Mouse (Mus musculus) cerebellum, adult 8-10 months (tissue): ENCODE data around the gene Car11.
"Not testable (repeated sequence)": the region's sequence is repeated elsewhere in the genome, so short reads cannot be mapped to it uniquely, and the experiment has no call there.

Experiments
- DNase-seq: peaks from one replicate; pipeline ENCODE4 v3.0.0; 2022

The Car11 gene

DNA sequence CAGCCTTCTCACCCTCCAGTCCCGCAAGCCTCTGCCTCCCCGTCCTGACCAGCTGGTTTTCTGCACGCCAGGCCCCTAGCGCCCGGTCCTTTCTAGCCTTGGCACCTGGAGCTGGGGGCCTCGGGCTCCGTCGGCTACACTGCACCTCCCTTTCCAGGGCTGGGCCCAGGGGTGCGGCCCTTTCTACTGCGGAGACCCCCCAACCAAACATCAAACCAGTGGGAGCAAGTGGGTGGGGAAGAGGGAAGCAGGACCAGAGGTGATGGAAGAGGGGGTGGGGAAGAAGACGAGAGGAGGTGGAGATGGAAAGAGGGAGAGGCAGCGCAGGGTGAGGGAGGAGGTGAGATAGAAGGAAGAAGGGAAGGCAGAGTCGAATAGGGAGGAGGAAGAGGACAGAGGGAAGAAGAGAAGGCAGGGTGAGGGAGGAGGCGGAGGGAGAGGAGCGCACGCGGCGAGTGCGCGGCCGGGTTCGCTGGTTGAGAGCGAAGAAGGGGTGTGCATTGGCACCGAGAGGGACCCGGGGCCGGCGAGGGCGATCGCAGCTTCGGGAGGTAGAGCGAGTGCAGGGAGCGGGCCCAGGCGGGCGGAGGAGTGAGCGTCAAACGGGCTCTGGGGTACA is at the start of gene Car11:
Gene Car11 (plus strand): TSS at position 321 of the 619 bp plus-strand sequence.
- DNase-seq: peak; percentile 54

GRCm38 (mm10) chr7:45650484-45650883 is 49.2 kb upstream of the Car11 start:
- not testable (repeated sequence) for DNase-seq

- no peak for DNase-seq
Measured at GRCm38 (mm10) chr7:45654424-45655047, 45.1 kb upstream of the Car11 start.

DNA sequence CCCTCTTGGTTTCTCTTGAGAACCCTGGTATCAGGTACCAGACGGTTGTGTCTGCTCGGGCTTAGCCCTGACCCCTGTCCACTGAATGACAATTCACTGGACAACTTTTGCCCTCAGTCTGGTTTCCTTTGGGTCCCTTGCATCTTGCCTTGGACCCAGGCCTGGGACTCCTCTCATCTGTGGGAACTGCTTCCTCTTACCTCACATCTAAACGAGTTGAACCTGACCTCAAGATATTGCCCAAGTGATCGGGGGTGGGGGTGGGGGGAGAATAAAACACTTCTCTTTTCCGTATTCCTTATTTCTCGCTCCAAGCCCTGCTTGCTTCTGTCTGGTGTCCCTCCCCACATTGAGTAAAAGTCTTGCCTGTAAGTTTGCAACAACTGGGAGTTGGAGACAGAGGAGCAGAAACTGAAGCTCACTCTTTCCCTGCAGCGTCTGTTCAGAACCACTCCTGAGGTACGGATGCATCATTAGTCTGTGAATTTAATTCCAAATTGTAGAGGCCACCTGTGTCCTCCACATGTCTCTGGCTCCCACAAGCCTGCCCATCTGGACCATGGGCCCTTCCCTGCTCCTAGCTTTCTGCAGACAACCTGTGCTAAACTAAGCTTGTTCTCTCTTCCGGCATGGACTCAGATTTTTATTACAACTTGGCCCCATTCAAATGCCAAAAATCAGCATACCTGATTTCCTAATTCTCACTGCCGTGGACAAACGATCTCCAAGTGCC is 38.7 kb upstream of the Car11 start:
- DNase-seq: no peak

DNA sequence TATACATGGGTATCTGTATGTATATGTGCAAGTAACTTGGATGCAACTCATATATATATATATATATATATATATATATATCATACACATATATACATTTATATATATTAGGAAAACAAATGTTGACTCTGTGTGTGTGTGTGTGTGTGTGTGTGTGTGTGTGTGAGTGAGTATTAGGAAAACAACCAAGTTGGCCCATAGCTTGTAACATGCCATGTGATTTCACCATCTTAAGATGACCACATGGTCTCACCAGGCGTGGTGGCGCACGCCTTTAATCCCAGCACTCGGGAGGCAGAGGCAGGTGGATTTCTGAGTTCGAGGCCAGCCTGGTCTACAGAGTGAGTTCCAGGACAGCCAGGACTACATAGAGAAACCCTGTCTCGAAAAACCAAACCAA is 37.9 kb upstream of the Car11 start:
- DNase-seq: not testable (repeated sequence)

GRCm38 (mm10) chr7:45665303-45666138 is 34.1 kb upstream of the Car11 start:
- DNase-seq: no peak

DNA sequence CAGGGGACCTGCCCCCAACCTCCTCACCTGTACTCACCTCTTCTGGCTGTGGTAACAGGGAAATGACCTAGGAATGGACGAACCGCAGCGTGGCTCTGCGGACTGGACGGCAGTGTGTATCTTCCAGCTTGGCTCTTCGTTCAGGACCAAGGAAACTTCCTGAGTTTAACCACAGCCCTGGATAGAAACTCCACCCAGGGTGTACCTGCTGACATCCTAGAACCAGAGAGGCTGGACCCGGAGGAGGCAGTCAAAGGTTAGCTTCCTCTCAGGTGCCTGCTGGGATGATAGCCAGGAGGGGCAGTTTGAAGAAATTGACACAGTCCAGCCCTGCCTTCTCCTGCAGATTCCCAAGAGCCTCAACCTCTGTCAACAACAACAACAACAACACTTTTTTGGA is 33.5 kb upstream of the Car11 start, which contains the start of gene Fut2:
Gene Fut2 (minus strand): TSS at position 234 of the 400 bp plus-strand sequence.
- no peak for DNase-seq

GRCm38 (mm10) chr7:45667761-45668160 is 31.9 kb upstream of the Car11 start:
- DNase-seq: no peak

DNA sequence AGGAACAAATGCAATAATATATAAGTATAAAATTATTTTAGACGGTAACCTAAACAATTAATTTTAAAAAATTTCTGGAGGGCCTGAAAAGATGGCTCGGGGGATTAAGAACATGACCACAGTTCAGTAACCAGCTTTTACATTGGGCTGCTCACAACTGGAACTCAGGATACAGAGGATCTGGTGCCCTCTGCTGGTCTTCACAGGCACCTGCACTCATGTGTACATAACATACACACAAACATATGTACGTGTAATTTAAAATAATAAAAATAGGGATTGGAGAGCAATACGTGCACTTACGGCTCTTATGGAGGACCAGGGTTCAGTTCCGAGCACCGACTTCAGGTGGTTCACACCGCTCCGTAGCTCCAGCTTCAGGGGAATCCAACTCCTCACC is 30.7 kb upstream of the Car11 start:
- no peak for DNase-seq

DNA sequence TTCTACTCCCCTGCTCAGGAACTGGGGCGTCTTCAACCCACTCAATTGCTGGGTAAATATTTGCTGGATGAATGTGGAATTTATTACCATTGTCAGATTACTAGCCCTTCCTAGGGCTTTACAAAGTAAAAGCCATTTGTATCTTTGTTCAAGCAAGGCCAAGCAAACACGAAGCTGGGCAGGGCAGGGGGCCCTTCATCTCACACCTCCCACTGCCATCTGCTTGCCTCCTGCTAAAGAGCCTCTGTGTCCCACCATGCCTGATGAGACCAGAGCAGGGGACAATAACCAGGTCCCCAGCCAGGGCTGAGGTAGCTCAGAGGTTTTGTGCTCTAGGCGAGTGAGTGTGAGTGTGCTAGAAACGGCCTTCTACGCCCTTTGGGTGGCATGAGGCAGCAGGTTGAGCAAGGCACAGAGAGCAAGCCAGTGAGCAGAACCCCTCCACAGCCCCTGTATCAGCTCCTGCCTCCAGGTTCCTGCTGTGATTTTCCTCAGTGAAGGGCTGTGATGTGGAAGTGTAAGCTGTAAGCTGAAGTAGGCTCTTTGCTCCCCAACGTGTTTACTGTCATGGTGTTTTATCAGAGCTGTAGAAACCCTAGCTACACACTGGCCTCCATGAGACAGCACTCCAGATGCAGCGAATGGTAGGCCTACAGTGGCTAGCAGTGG is 21.9 kb upstream of the Car11 start:
- DNase-seq: no peak

GRCm38 (mm10) chr7:45678513-45678912 is 21.1 kb upstream of the Car11 start:
- no peak for DNase-seq

DNA sequence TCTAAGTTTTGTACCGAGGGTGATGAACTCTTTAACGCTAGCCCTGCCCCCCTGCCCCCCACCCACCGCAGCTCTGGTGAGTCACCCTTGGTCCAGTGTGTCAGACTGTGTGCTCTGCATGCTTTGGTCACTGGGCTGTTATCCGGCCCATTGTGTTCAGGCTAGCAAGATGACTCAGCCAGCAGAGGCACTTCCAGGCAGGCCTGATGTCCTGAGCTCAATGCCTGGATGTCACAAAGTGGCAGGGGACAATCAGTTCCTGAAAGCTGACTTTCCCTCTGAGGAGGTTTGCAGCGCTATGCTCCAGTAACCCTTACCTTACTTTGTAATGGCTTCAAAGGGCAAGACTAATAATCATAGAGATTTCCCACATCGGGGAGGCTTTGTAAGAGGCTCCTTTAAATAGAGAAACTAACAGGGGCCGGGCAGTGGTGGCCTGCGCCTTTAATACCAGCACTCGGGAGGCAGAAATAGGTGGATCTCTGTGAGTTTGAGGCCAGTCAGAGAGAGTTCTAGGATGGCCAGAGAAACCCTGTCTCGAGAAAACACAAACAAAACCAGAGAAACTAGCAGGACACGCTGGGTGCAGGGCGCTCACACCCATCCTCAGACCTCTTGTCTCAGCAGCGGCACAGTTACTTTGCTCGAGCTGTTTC is 19.5 kb upstream of the Car11 start:
- no peak for DNase-seq

GRCm38 (mm10) chr7:45681046-45681736 is 18.5 kb upstream of the Car11 start:
- DNase-seq: peak; percentile 44

DNA sequence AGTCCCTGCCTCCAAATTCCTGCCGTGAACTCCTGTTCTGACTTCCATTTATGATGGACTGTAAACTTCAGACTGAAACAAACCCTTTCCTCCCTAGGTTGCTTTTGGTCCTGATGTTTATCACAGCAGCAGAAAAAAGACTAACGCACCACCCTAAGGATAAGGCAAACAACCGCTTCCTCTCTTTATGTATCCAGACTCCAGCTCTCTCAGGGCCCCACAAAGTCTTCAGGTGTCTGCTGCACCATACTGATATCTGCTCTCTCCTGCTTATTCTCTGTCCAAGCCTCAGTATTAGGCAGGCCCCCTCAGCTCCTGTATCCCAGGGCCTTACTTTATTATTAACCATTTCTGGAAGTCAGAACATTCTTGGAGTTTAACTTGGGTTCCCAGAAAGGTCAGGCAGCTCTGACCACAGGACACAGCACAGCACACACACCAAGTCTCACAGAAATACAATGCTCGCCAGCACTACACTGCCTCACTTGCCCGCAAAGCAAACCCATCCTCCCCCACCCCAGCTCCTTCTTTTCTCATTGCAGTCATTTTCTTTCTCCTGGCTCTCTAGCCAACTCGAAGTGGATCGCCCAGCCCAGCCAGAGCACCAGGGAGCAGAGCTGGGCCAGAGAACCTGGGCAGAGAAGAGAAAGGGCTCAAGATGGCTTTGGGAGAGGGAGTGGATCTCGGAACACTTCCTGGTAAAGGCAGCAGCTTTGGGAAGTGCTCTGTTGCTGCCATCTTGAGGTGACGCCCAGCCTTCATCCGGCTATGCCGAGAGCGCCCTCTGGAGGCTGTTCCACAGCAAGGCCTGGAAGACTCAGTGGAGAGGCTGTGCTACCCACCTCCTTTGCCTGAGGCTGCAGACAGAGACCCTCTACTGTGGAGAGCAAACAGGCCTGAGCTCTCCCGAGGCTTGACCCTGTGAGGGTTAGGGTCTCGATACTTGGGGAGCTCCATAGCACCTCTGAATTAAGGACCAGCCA is 17.2 kb upstream of the Car11 start:
- peak; percentile 85 for DNase-seq

GRCm38 (mm10) chr7:45683396-45684050 is 16.1 kb upstream of the Car11 start, which contains the start of gene Ntn5:
Gene Ntn5 (plus strand): TSS chr7:45684022.
- DNase-seq: no peak

DNA sequence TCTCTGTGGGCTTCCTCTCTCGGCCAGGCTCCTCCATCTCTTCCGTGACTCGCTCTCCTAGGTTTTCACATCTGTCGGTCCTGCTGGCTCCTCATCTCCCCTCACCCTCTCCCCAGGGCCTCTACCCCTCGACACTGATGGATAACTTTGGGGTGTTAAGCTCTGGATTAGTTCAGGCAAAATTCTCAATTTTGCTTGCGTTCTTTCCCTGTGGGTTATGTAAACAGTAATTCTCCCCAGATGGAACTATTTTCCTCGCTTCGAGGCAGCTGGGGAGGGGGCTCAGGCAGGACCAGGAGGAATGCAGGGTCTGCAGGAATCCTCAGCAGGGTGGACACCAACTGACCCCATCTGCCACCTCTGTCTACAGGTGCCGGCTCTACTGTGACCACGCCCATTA is 13.8 kb upstream of the Car11 start:
- DNase-seq: no peak

- DNase-seq: no peak
Measured at GRCm38 (mm10) chr7:45686841-45687240, 12.8 kb upstream of the Car11 start.

- no peak for DNase-seq
Measured at GRCm38 (mm10) chr7:45689099-45689498, 10.5 kb upstream of the Car11 start.

DNA sequence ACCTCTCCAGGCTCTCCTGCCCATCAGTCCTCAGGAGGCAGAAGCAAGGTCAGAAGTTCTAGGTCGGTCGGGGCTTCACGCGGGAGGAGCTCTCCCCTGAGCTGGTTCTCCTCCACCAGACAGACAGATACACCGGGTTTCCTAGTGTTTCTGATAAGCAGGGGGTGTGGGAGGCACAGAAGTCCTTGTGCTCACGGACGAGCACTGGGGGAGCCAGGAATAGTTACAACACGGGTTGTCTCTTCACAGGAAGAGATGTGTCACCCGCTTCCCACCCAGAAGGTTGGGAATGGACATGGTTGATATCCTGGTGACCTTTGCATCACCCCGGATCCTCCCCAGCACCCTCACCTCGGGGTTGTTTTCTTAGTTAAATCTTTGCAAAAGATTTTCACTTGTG is 9.8 kb upstream of the Car11 start:
- no peak for DNase-seq
